Mouse (Mus musculus): ENCODE measurements at regions not wholly inside any gene's neighbourhood (a gene's known extent, or its start where the extent isn't known, plus 50 kb on each side); places are given as distances from the start of the nearest gene placed in this dataset.

- DNase-seq (ENCODE audit: low read depth, low spot score): peak; percentile 46
Measured at GRCm38 (mm10) chr11:71670111-71671050, 79.3 kb upstream of the Wscd1 start.

- DNase-seq (ENCODE audit: low read depth, low spot score): no peak
Measured at GRCm38 (mm10) chr11:71672171-71673050, 77.3 kb upstream of the Wscd1 start.

GRCm38 (mm10) chr11:71674319-71674718 lies 75.4 kb upstream of the Wscd1 start:
- peak; percentile 29 for DNase-seq (ENCODE audit: low read depth, low spot score)

- no peak for DNase-seq (ENCODE audit: low read depth, low spot score)
Measured at GRCm38 (mm10) chr11:71675714-71676313, 73.9 kb upstream of the Wscd1 start.

DNA sequence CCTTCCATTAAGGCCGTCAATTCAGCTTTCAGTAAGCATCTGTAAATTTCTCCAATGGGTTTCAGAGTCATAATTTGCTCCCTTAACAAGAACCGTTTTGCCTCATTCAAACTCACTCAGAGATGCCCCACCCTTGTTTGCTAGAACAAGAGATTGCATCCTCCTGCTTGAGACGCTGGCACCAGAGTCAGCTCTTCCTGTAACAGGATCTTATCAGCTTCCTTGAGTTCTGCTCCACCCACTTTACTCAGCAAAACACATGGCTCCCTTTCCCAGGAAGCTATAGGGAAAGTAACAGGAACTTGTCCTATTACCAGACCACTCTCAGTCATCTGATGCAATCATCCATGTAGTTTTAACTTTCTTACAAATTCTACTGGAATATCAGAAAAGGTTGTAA lies 52.7 kb upstream of the Wscd1 start:
- DNase-seq (ENCODE audit: low read depth, low spot score): no peak

GRCm38 (mm10) chr11:71698836-71699235 lies 50.9 kb upstream of the Wscd1 start:
- no peak for DNase-seq (ENCODE audit: low read depth, low spot score)
